Mouse (Mus musculus) frontal cortex, adult 2 months (tissue): ENCODE data around the gene Eif4ebp2. TPM values are rescaled to one million over a fixed set of nuclear protein-coding genes. Genes with fewer than 3 reads are reported as not detected.

Source experiments
- DNase-seq, 2 experiments: peaks; one replicate each; pipeline ENCODE4 v3.0.0; 2022; ENCODE audit warnings: low spot score in 1 of 2; ENCODE audit errors: extremely low spot score in 1 of 2
- polyA plus RNA-seq: library from polyadenylated mRNA; depleted of rRNA; stranded (reverse); fragments of >200 nt; gene quantifications from 2 replicates; pipeline ENCODE4 v1.2.3, GENCODE M21; 2012; rRNA removed

Eif4ebp2 gene
- polyA plus RNA-seq, 1 experiment, result 27.3 TPM

GRCm38 (mm10) chr10:61389020-61389419 is 63.4 kb downstream of the Eif4ebp2 start:
- no peak for DNase-seq

GRCm38 (mm10) chr10:61386284-61386683 is 66.2 kb downstream of the Eif4ebp2 start:
- DNase-seq, result no peak

- DNase-seq, result no peak
Observed at GRCm38 (mm10) chr10:61385174-61385573, 67.3 kb downstream of the Eif4ebp2 start.

GRCm38 (mm10) chr10:61383715-61384047 is 68.8 kb downstream of the Eif4ebp2 start:
- no peak for DNase-seq

- peak; percentile 54 to 59 for DNase-seq
Observed at GRCm38 (mm10) chr10:61383021-61383714, 69.3 kb downstream of the Eif4ebp2 start, which contains the start of gene Pald1. Gene Pald1 (minus strand): TSS chr10:61383530.

GRCm38 (mm10) chr10:61382281-61382731 is 70.2 kb downstream of the Eif4ebp2 start:
- no peak for DNase-seq

GRCm38 (mm10) chr10:61381823-61382222 is 70.6 kb downstream of the Eif4ebp2 start:
- DNase-seq, result no peak

GRCm38 (mm10) chr10:61380186-61380585 is 72.3 kb downstream of the Eif4ebp2 start:
- no peak for DNase-seq

- no peak for DNase-seq
Observed at GRCm38 (mm10) chr10:61379340-61380040, 73.0 kb downstream of the Eif4ebp2 start.

GRCm38 (mm10) chr10:61378698-61379097 is 73.8 kb downstream of the Eif4ebp2 start:
- DNase-seq, result no peak

Other genes starting within 250 kb of the Eif4ebp2 start
- 0.38 and 0.50 TPM in 2 replicates for gene Adamts14, start 179.2 kb downstream of the Eif4ebp2 start, polyA plus RNA-seq
- 0.10 and 0.38 TPM in 2 replicates for gene Prf1, start 154.8 kb downstream of the Eif4ebp2 start, polyA plus RNA-seq
- gene Pald1, start 69.1 kb downstream of the Eif4ebp2 start, polyA plus RNA-seq, result 11.6 and 13.5 TPM in 2 replicates
- 0.38 and 0.70 TPM in 2 replicates for gene Nodal, start 34.7 kb downstream of the Eif4ebp2 start, polyA plus RNA-seq
- 20.3 and 22.3 TPM in 2 replicates for gene Lrrc20, start 23.1 kb upstream of the Eif4ebp2 start, polyA plus RNA-seq
- 1.3 and 1.4 TPM in 2 replicates for gene Npffr1, start 142.8 kb upstream of the Eif4ebp2 start, polyA plus RNA-seq
- 105 and 113 TPM in 2 replicates for gene Ppa1, start 195.9 kb upstream of the Eif4ebp2 start, polyA plus RNA-seq
- 114 and 115 TPM in 2 replicates for gene Sar1a, start 227.6 kb upstream of the Eif4ebp2 start, polyA plus RNA-seq
- gene Tysnd1, start 242.9 kb upstream of the Eif4ebp2 start, polyA plus RNA-seq, result 23.3 and 29.3 TPM in 2 replicates